23 mouse cellular contexts compared by ENCODE assay signal in genomic region chr8:114463305-114463704, GRCm38 (mm10). TPM values are rescaled to one million over a fixed set of nuclear protein-coding genes. Genes with fewer than 3 reads are reported as not detected.
A peak's percentile ranks its signal among the peaks of the same experiment; 100 is the strongest.
DNase-seq lines count a peak whose midpoint lies in the region; ATAC-seq and TF ChIP-seq lines count a peak whose summit lies in the region.
"Had no signal": no experiment of that assay in that cellular context is flagged by ENCODE, and none has a peak within 500 bp of the region (broad histone marks: within the 10 kb centered on the region; RNA-seq: fewer than 3 reads in every experiment).

No protein-coding gene starts in this region.

- no peak overlapping the region for H3K4me3 ChIP-seq in heart, embryonic 14.5 days (ENCODE audit: control insufficient read depth in 1 of 2, insufficient read depth in 1 of 2, low read depth in 1 of 2, low read length in 2 of 2)
- peak overlapping the region; percentile 30 for H3K4me3 ChIP-seq in lung, adult 2 months (replicated peaks; ENCODE audit: extremely low read depth, low read depth, low read length)
- peak overlapping the region; percentile 9; the same call in 1 of the 2 replicates for H3K4me3 ChIP-seq in brown adipose tissue, adult 24 weeks (ENCODE audit: insufficient read depth, low read depth, low read length)
- no peak overlapping the region for H3K4me3 ChIP-seq in intestine, embryonic 16.5 days (ENCODE audit: low read length)
- H3K4me3 ChIP-seq: embryonic facial prominence, embryonic 15.5 days; forebrain, embryonic 10.5 days; kidney, embryonic 15.5 days; layer of hippocampus, adult 2 months; liver, embryonic 12.5 days; stomach, embryonic 15.5 days had no signal

- peaks cover 9 to 17% of the 10 kb centered on the region in 2 experiments for H3K4me1 ChIP-seq in heart, embryonic 14.5 days (ENCODE audit: control insufficient read depth in 2 of 2, insufficient read depth in 2 of 2, low read length in 2 of 2)
- H3K4me1 ChIP-seq in lung, adult 2 months (ENCODE audit: control insufficient read depth, insufficient read depth, low read length), result peaks cover 3% of the 10 kb centered on the region; the same call in 1 of the 2 replicates
- peaks cover 5% of the 10 kb centered on the region; the same call in 1 of the 2 replicates for H3K4me1 ChIP-seq in brown adipose tissue, adult 24 weeks (ENCODE audit: control insufficient read depth, insufficient read depth, insufficient read length, low read length)
- 0 out of 2 replicates have a peak, but pooled peaks cover 2% of the 10 kb centered on the region for H3K4me1 ChIP-seq in intestine, embryonic 16.5 days (ENCODE audit: control insufficient read depth, insufficient read depth, low read length)
- H3K4me1 ChIP-seq: liver, embryonic 12.5 days had no signal

- ATAC-seq in frontal cortex, adult (ENCODE audit: low TSS enrichment), result peak; percentile 7; the same call in 1 of the 2 replicates
- ATAC-seq in heart, embryonic 14.5 days (ENCODE audit: insufficient number of reproducible peaks, insufficient read depth, low FRiP score, low read depth), result no peak
- ATAC-seq in intestine, embryonic 16.5 days, result no peak
- ATAC-seq: CD4-positive, CD25-positive, alpha-beta regulatory T cell, adult 4 months; inflammation-experienced regulatory T-cells, adult 6 months; liver, embryonic 12.5 days had no signal

- H3K9me3 ChIP-seq in heart, embryonic 14.5 days (ENCODE audit: control insufficient read depth, low read length), result no peaks in the 10 kb centered on the region
- H3K9me3 ChIP-seq in intestine, embryonic 16.5 days (ENCODE audit: control insufficient read depth, low read length), result no peaks in the 10 kb centered on the region
- H3K9me3 ChIP-seq: embryonic facial prominence, embryonic 15.5 days; forebrain, embryonic 10.5 days; G1E; kidney, embryonic 15.5 days; liver, embryonic 12.5 days; stomach, embryonic 15.5 days had no signal

- 48% methylated on average over 10 of the region's 10 CpGs for WGBS in heart, embryonic 14.5 days
- 37% methylated on average over 10 of the region's 10 CpGs for WGBS in lung, adult 2 months
- 66% methylated on average over 10 of the region's 10 CpGs for WGBS in intestine, embryonic 16.5 days

- no peak for TF ChIP-seq POLR2A in lung, adult 2 months (IDR thresholded peaks at IDR 0.05; ENCODE audit: borderline replicate concordance, extremely low read depth, low read depth, low read length)

- H3K27me3 ChIP-seq in heart, embryonic 14.5 days (ENCODE audit: control insufficient read depth, insufficient read depth, low read length), result no peaks in the 10 kb centered on the region
- no peaks in the 10 kb centered on the region for H3K27me3 ChIP-seq in intestine, embryonic 16.5 days (replicated peaks; ENCODE audit: control insufficient read depth, insufficient read depth, low read length)
- H3K27me3 ChIP-seq: kidney, embryonic 15.5 days; liver, embryonic 12.5 days; stomach, embryonic 15.5 days had no signal

- peak overlapping the region; percentile 44 for H3K4me2 ChIP-seq in heart, embryonic 14.5 days (ENCODE audit: low read length)
- no peak overlapping the region for H3K4me2 ChIP-seq in intestine, embryonic 16.5 days (ENCODE audit: low read depth, low read length)
- H3K4me2 ChIP-seq: embryonic facial prominence, embryonic 15.5 days; kidney, embryonic 15.5 days; liver, embryonic 12.5 days; stomach, embryonic 15.5 days had no signal

- H3K27ac ChIP-seq in heart, embryonic 14.5 days (replicated peaks in 1 of 2; ENCODE audit: control insufficient read depth in 1 of 2, insufficient read depth in 1 of 2, low read depth in 2 of 2, low read length in 2 of 2), result 0 out of 4 replicates have a peak overlapping the region, but pooled peaks of 1 of the 2 experiments have one; percentile 11
- H3K27ac ChIP-seq in brown adipose tissue, adult 24 weeks (replicated peaks; ENCODE audit: low read depth, low read length), result no peak overlapping the region; the same call in 1 of the 2 replicates
- H3K27ac ChIP-seq in intestine, embryonic 16.5 days (ENCODE audit: low read length), result no peak overlapping the region
- H3K27ac ChIP-seq: embryonic facial prominence, embryonic 15.5 days; forebrain, embryonic 10.5 days; kidney, embryonic 15.5 days; layer of hippocampus, adult 2 months; liver, embryonic 12.5 days; stomach, embryonic 15.5 days had no signal

- no peak overlapping the region for H3K9ac ChIP-seq in heart, embryonic 14.5 days (ENCODE audit: low read length)
- no peak overlapping the region for H3K9ac ChIP-seq in intestine, embryonic 16.5 days (ENCODE audit: low read depth, low read length)
- H3K9ac ChIP-seq: embryonic facial prominence, embryonic 15.5 days; kidney, embryonic 15.5 days; liver, embryonic 12.5 days; stomach, embryonic 15.5 days had no signal

- TF ChIP-seq CTCF in lung, adult 2 months (IDR thresholded peaks at IDR 0.05; ENCODE audit: insufficient read depth, low read length), result no peak

- H3K36me3 ChIP-seq in heart, embryonic 14.5 days (ENCODE audit: control insufficient read depth, insufficient read depth, low read length), result no peaks in the 10 kb centered on the region
- no peaks in the 10 kb centered on the region for H3K36me3 ChIP-seq in intestine, embryonic 16.5 days (ENCODE audit: control insufficient read depth, insufficient read depth, low read length)
- H3K36me3 ChIP-seq: embryonic facial prominence, embryonic 15.5 days; forebrain, embryonic 10.5 days; kidney, embryonic 15.5 days; liver, embryonic 12.5 days; stomach, embryonic 15.5 days had no signal

- DNase-seq in frontal cortex, postnatal 25 days (ENCODE audit: low spot score in 2 of 2), result no peak
- DNase-seq in heart, adult 9 months (ENCODE audit: low spot score in 2 of 2), result no peak
- no peak for DNase-seq in lung, adult 2 months
- DNase-seq in lung, postnatal 4 days, result no peak
- DNase-seq: cerebellum, adult 9-11 months; gastrocnemius, postnatal 14 days; midbrain, embryonic 14.5 days had no signal

RNA-seq across cellular contexts. Expression of gene Wwox, which starts 23.9 kb away (rescaled TPM):
- polyA plus RNA-seq in heart, embryonic 14.5 days (2014; fragmentation: Nextera tagmentation; extraction: Ambion mirVana), result 11.3 and 13.8 TPM in 2 replicates
- 8.5 and 8.7 TPM in 2 replicates for polyA plus RNA-seq in lung, adult 2 months (2012; rRNA removed)
- polyA plus RNA-seq in brown adipose tissue, adult 24 weeks (2012; ENCODE audit: insufficient read depth, insufficient read length, missing spikeins), result 7.5 and 11.8 TPM in 2 replicates
- polyA plus RNA-seq in intestine, embryonic 16.5 days (2015; fragmentation: Nextera tagmentation; extraction: Ambion mirVana), result 10.9 and 12.8 TPM in 2 replicates

RNA-seq across cellular contexts. Expression of gene Clec3a, which starts 45.4 kb away (rescaled TPM):
- not detected in 2 replicates for polyA plus RNA-seq in heart, embryonic 14.5 days (2014; fragmentation: Nextera tagmentation; extraction: Ambion mirVana)
- not detected in 2 replicates for polyA plus RNA-seq in lung, adult 2 months (2012; rRNA removed)
- not detected in 2 replicates for polyA plus RNA-seq in brown adipose tissue, adult 24 weeks (2012; ENCODE audit: insufficient read depth, insufficient read length, missing spikeins)
- polyA plus RNA-seq in intestine, embryonic 16.5 days (2015; fragmentation: Nextera tagmentation; extraction: Ambion mirVana), result not detected in 2 replicates
- polyA plus RNA-seq: CD4-positive, CD25-positive, alpha-beta regulatory T cell, adult 4 months; forebrain, embryonic 10.5 days; G1E; inflammation-experienced regulatory T-cells, adult 6 months; kidney, embryonic 15.5 days; limb, embryonic 11.5 days; liver, embryonic 12.5 days; midbrain, embryonic 14.5 days; spleen, adult 2 months; thymus, postnatal 0 days had no signal

Comparison
In these comparisons a context has a peak if more than half of its experiments do, and no peak if none do; other contexts are left out.
1. H3K4me3 ChIP-seq: peak in lung, adult 2 months (single experiment) and brown adipose tissue, adult 24 weeks (single experiment); none in heart, embryonic 14.5 days (0 of 2) and intestine, embryonic 16.5 days (single experiment).